Mouse (Mus musculus) limb, embryonic 11.5 days (tissue): ENCODE data around the gene H2-M10.2. TPM values are rescaled to one million over a fixed set of nuclear protein-coding genes. Genes with fewer than 3 reads are reported as not detected.
"Not testable (repeated sequence)": the region's sequence is repeated elsewhere in the genome, so short reads cannot be mapped to it uniquely, and the experiment has no call there.

Experiments
- ATAC-seq: fragments of 200-750 bp; cut with Nextera tagmentation; 2 replicates; pipeline ENCODE4 v1.8.0; 2017; ENCODE audit warnings: low read depth; ENCODE audit not compliant: insufficient number of reproducible peaks, low FRiP score, low TSS enrichment
- DNase-seq: peaks from one replicate; pipeline ENCODE4 v3.0.0-alpha.2; 2015; ENCODE audit warnings: low spot score
- H3K27ac ChIP-seq: fragments of 300-500 bp; sonication (generic); replicated peaks from 2 replicates; pipeline ENCODE4 v1.5.1; 2014; ENCODE audit warnings: low read depth, mild to moderate bottlenecking, low read length
- H3K27me3 ChIP-seq: fragments of 300-500 bp; sonication (generic); 2 replicates; pipeline ENCODE4 v1.6.1; 2014; ENCODE audit warnings: mild to moderate bottlenecking, low read length, mixed read lengths; ENCODE audit not compliant: control insufficient read depth, insufficient read depth
- H3K36me3 ChIP-seq: fragments of 300-500 bp; sonication (generic); 2 replicates; pipeline ENCODE4 v1.6.1; 2014; ENCODE audit warnings: mild to moderate bottlenecking, low read length, moderate library complexity, mixed read lengths; ENCODE audit not compliant: control insufficient read depth, insufficient read depth
- H3K4me1 ChIP-seq: fragments of 300-500 bp; sonication (generic); 2 replicates; pipeline ENCODE4 v1.6.1; 2014; ENCODE audit warnings: low read length, mixed read lengths; ENCODE audit not compliant: control insufficient read depth, insufficient read depth
- H3K4me2 ChIP-seq: fragments of 300-500 bp; sonication (generic); 2 replicates; pipeline ENCODE4 v1.6.1; 2014; ENCODE audit warnings: low read depth, mild to moderate bottlenecking, moderate library complexity; ENCODE audit not compliant: severe bottlenecking
- H3K4me3 ChIP-seq: fragments of 300-500 bp; sonication (generic); 2 replicates; pipeline ENCODE4 v1.5.1; 2014; ENCODE audit warnings: low read depth, low read length
- H3K9ac ChIP-seq: fragments of 300-500 bp; sonication (generic); 2 replicates; pipeline ENCODE4 v1.6.1; 2014; ENCODE audit warnings: mild to moderate bottlenecking, low read length
- H3K9me3 ChIP-seq: fragments of 300-500 bp; sonication (generic); 2 replicates; pipeline ENCODE4 v1.6.1; 2016; ENCODE audit warnings: low read length; ENCODE audit not compliant: control insufficient read depth
- WGBS: fragments of 180-500 bp; shearing (Covaris S2); extraction: QIAGEN DNeasy Blood & Tissue Kit; methylation state at CpG from one replicate; pipeline ENCODE4 v1.1.7; 2014; 5-methylcytosine and 5-hydroxymethylcytosine counted together
- polyA plus RNA-seq: library from polyadenylated mRNA; unstranded; fragments of >200 nt; fragmentation: Nextera tagmentation; extraction: Ambion mirVana; gene quantifications from 2 replicates; pipeline ENCODE4 v1.2.1, GENCODE M21; 2014

H2-M10.2 gene
- polyA plus RNA-seq, 1 experiment from 2014 or later: 0.13 TPM

- ATAC-seq: 0 out of 2 replicates have a peak, but pooled peaks have one; percentile 60
Observed at GRCm38 (mm10) chr17:36240637-36241213, 45.6 kb downstream of the H2-M10.2 start.

GRCm38 (mm10) chr17:36237321-36237921, 48.9 kb downstream of the H2-M10.2 start:
- Histone ChIP-seq H3K9ac (0 out of 2 replicates have a peak overlapping the region, but pooled peaks have one; percentile 22), H3K4me2 (peak overlapping the region; percentile 54), H3K9me3 (no peaks in the 10 kb centered on the region), H3K27ac (no peak overlapping the region), H3K4me3 (peak overlapping the region; percentile 21; the same call in 1 of the 2 replicates), H3K4me1 (peaks cover 11% of the 10 kb centered on the region), H3K36me3 (no peaks in the 10 kb centered on the region), H3K27me3 (peaks cover 27% of the 10 kb centered on the region)
- WGBS: 4% methylated on average over 27 of the region's 27 CpGs
- DNase-seq (no peak), ATAC-seq (no peak)

More at GRCm38 (mm10) chr17:36240637-36241213, 45.6 kb downstream of the H2-M10.2 start:
- Histone ChIP-seq H3K9ac (no peak overlapping the region), H3K36me3 (no peaks in the 10 kb centered on the region), H3K4me3 (no peak overlapping the region), H3K27ac (no peak overlapping the region), H3K27me3 (peaks cover 21% of the 10 kb centered on the region), H3K9me3 (no peaks in the 10 kb centered on the region), H3K4me2 (0 out of 2 replicates have a peak overlapping the region, but pooled peaks have one; percentile 10), H3K4me1 (peaks cover 11% of the 10 kb centered on the region)
- DNase-seq: peak; percentile 40
- 7% methylated on average over 5 of the region's 5 CpGs for WGBS

- H3K9me3 ChIP-seq, H3K4me2 ChIP-seq, H3K9ac ChIP-seq, H3K27ac ChIP-seq, DNase-seq, H3K36me3 ChIP-seq, H3K4me1 ChIP-seq, H3K4me3 ChIP-seq, ATAC-seq: not testable (repeated sequence)
- 19% methylated on average over 8 of the region's 9 CpGs for WGBS
- H3K27me3 ChIP-seq: peaks cover 24% of the 10 kb centered on the region
Observed at GRCm38 (mm10) chr17:36235300-36235699, 51.0 kb downstream of the H2-M10.2 start.

Other genes with a start within 250 kb of the H2-M10.2 start
- 10.2 and 13.7 TPM in 2 replicates for gene H2-T22, start 243.7 kb downstream of the H2-M10.2 start, polyA plus RNA-seq
- not detected in 2 replicates for gene Gm6034, start 243.5 kb downstream of the H2-M10.2 start, polyA plus RNA-seq
- not detected in 2 replicates for gene Gm11127, start 228.1 kb downstream of the H2-M10.2 start, polyA plus RNA-seq
- gene Gm19684, start 164.8 kb downstream of the H2-M10.2 start, polyA plus RNA-seq: not detected in 2 replicates
- gene Gm7030, start 157.1 kb downstream of the H2-M10.2 start, polyA plus RNA-seq: not detected in 2 replicates
- not detected in 2 replicates for gene Gm8909, start 118.0 kb downstream of the H2-M10.2 start, polyA plus RNA-seq
- not detected in 2 replicates for gene H2-T3, start 96.2 kb downstream of the H2-M10.2 start, polyA plus RNA-seq
- gene Rpp21, start 28.4 kb downstream of the H2-M10.2 start, polyA plus RNA-seq: 80.9 and 85.7 TPM in 2 replicates
- 17.9 and 22.2 TPM in 2 replicates for gene Trim39, start 14.2 kb downstream of the H2-M10.2 start, polyA plus RNA-seq
- gene H2-M10.1, start 39.7 kb upstream of the H2-M10.2 start, polyA plus RNA-seq: not detected in 2 replicates
- not detected in 2 replicates for gene H2-M10.3, start 81.9 kb upstream of the H2-M10.2 start, polyA plus RNA-seq
- gene H2-M10.4, start 175.8 kb upstream of the H2-M10.2 start, polyA plus RNA-seq: not detected in 2 replicates